Mouse (Mus musculus) cerebellum, adult 11 months (tissue): ENCODE results near the gene Amt.
A peak's percentile ranks its signal among the peaks of the same experiment; 100 is the strongest.
"Not testable (repeated sequence)": the region's sequence is repeated elsewhere in the genome, so short reads cannot be mapped to it uniquely, and the experiment has no call there.

Experiments used
- DNase-seq: peaks from one replicate; pipeline ENCODE4 v3.0.0; 2022

Amt gene

GRCm38 (mm10) chr9:108284410-108284809 lies 12.2 kb upstream of the Amt start:
- peak; percentile 57 for DNase-seq

GRCm38 (mm10) chr9:108287526-108288238 lies 9.0 kb upstream of the Amt start:
- DNase-seq, result not testable (repeated sequence)

GRCm38 (mm10) chr9:108289347-108289746 lies 7.3 kb upstream of the Amt start:
- no peak for DNase-seq

- peak; percentile 87 for DNase-seq
Observed at GRCm38 (mm10) chr9:108290016-108290750, 6.5 kb upstream of the Amt start, which contains the start of gene Nicn1. Gene Nicn1 (plus strand): TSS chr9:108290429.

GRCm38 (mm10) chr9:108290773-108291172 lies 5.9 kb upstream of the Amt start:
- no peak for DNase-seq

GRCm38 (mm10) chr9:108301853-108302252 lies 5.2 kb downstream of the Amt start:
- no peak for DNase-seq

- DNase-seq, result no peak
Observed at GRCm38 (mm10) chr9:108304716-108305115, 8.1 kb downstream of the Amt start.

GRCm38 (mm10) chr9:108305170-108305569 lies 8.5 kb downstream of the Amt start:
- DNase-seq, result peak; percentile 38

- peak; percentile 99 for DNase-seq
Observed at GRCm38 (mm10) chr9:108305629-108306520, 9.2 kb downstream of the Amt start, which contains the start of the genes Rhoa and Tcta. Gene Rhoa (plus strand): TSS chr9:108306129. Gene Tcta (minus strand): TSS chr9:108306160.

- DNase-seq, result no peak
Observed at GRCm38 (mm10) chr9:108306571-108306980, 9.9 kb downstream of the Amt start.

- no peak for DNase-seq
Observed at GRCm38 (mm10) chr9:108307021-108307807, 10.6 kb downstream of the Amt start.

- DNase-seq, result no peak
Observed at GRCm38 (mm10) chr9:108308141-108308540, 11.5 kb downstream of the Amt start.

- DNase-seq, result no peak
Observed at GRCm38 (mm10) chr9:108317572-108317971, 20.9 kb downstream of the Amt start.

- no peak for DNase-seq
Observed at GRCm38 (mm10) chr9:108318462-108318861, 21.8 kb downstream of the Amt start.

GRCm38 (mm10) chr9:108322054-108322453 lies 25.4 kb downstream of the Amt start:
- not testable (repeated sequence) for DNase-seq

- DNase-seq, result no peak
Observed at GRCm38 (mm10) chr9:108324784-108325183, 28.1 kb downstream of the Amt start.

GRCm38 (mm10) chr9:108325811-108326210 lies 29.2 kb downstream of the Amt start:
- DNase-seq, result no peak

GRCm38 (mm10) chr9:108337848-108338550 lies 41.3 kb downstream of the Amt start:
- no peak for DNase-seq

- DNase-seq, result no peak
Observed at GRCm38 (mm10) chr9:108338551-108338885, 41.9 kb downstream of the Amt start.

- peak; percentile 78 for DNase-seq
Observed at GRCm38 (mm10) chr9:108338886-108339781, 42.5 kb downstream of the Amt start, which contains the start of gene Gpx1. Gene Gpx1 (plus strand): TSS chr9:108338903.

GRCm38 (mm10) chr9:108339886-108340257 lies 43.2 kb downstream of the Amt start:
- DNase-seq, result peak; percentile 22
